Mouse (Mus musculus): ENCODE data around the gene Yif1b.

Yif1b gene

DNA sequence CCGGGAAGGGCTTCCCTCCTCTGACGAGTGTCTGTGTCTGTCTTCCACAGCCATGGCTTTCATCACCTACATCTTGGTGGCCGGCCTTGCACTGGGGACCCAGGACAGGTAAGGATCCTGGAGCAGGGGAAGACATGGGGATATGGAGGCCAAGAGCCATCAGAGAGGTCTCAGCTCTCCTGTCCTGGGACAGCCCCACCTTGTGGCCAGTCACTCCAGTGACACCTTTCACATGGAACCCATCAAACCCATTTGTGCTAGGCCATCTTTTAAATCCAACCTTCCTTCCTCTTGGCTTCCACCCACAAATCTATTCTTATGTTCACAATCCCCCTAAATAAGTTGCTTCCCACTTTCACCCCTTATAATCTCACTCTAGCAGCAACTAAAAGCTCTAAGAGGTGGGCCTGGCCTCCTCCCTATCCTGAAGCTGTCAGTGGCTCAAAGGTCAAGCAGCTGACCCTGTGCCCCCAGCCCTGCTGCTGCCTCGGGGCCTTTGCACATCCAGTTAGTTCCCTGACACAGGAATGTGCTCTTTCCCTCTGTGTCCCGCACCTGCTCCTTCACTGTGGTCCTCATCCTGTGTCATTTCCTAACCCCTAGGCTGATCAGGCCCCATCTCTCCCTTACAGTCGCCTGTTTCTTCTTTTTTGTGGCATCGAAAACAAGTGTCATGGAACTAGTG, 6.7 kb downstream of the Yif1b start:
- DNase-seq (ENCODE audit: low read depth, low spot score), result no peak

DNA sequence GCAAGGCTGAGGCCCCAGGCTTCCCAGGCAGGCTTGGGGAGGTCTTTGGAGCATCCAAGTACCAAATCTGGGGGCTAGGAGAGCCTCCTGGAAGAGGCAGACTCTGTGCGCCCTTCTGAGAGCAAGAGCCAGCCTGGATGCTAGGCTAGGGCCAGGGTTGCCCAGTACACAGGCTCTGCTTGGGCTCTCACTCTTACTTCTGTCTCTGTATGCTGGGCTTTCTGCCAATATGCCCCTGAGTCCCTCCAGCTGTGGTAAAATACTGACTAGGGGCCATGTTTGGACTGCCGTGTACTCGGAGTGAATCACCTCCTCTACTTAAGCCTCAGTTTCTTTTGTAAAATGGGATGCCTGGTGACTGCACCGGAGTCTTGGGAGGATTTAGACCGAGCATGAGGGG, 7.9 kb downstream of the Yif1b start:
- no peak for DNase-seq (ENCODE audit: low read depth, low spot score)

DNA sequence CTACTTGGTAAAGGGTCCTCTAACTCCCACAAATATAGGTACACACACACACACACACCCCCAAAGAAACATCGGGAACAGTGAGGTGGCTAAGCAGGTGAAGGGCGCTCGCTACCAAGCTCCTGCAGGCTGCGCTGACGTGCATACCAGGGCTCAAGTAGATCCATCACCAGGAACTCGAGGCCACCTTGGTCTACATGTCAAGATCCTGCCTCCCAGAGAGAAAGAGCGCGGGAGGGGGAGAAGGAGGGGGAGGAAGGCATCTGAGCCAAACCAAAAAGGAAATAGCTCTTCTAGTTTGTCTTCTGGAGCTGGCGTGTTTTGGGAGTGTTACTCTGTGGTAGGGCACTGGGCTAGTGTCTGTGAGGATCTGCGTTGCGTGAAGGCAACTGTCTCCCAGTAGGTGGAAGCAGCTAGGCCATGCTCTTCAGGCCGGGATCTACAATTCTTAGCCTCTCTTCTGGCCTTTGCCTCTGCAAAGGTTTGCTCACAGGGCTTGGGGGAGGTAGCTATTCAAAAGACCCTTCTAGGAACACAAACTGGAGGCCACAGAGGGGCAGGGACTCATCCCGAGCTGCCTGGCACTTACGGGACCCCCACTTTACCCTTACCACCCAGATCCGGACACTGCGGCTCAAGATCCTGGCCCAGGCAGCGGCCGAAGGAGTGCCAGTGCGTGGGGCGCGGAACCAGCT, 8.6 kb downstream of the Yif1b start:
- DNase-seq (ENCODE audit: low read depth, low spot score), result no peak

DNA sequence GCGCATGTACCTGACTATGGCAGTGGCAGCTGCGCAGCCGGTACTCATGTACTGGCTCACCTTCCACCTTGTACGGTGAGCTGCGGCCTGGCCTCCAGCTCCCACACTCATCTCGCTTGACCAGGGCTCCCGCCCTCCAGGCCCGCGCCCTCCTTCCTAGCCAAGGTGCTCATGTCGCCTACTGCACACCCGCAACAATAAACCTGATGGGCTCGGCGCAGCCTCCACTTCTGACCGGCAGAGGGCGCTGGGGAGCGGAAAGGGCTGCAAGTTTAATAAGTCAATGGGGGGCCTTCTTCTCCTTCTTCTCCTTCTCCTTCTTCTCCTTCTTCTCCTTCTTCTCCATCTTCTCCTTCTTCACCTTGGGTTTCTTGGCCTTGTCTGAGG, 9.2 kb downstream of the Yif1b start:
- peak; percentile 44 for DNase-seq (ENCODE audit: low read depth, low spot score)

DNA sequence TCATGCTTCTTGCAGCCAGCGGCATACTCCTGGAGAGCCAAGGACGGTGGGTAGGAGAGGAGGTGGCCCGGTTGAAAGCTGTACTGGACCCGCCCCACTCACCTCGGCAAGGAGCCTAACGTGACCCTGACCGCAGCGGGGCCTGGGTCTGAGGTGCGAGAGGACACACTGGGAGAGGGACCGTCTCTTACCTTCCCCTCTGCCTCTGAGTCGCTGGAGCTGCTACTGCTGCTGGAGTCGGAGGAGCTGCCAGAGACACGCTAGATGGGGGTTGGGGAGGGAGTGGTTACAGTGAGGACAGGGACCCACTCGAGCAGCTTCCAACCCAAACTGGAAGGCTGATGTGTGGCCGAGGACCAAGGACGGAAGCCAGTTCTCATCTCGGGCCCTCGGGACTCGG, 9.6 kb downstream of the Yif1b start:
- no peak for DNase-seq (ENCODE audit: low read depth, low spot score)

DNA sequence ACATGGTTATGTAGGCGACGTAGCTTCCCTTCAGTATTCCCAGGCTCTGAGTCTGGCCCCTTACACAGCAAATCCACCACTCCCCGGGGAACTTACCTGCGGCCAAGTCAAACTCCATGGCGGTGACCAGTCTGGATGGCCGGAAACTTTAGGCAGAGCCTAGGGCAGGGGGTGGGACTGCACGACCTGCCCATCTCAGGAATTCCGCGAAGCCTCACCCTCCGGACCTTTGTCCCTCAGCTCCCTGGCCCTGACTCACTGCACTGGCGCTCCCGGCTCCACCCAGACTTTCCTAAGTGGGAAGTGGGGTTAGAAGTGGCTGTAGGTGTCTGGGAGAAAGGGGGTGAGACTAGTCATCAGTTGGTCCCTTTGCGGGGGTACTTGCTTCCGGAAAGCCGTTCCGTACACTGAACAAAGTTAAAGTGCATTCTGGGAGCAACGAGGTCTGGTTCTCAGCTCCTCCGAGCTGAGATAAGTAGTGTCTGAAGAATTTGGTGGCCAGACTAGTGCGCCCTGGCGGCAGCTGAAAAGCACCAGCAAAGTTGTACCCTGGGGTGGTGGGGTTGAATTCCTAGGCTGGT, 10.2 kb downstream of the Yif1b start, which contains the start of gene 2200002D01Rik:
Gene 2200002D01Rik (minus strand): TSS at position 206 of the 581 bp plus-strand sequence.
- no peak for DNase-seq (ENCODE audit: low read depth, low spot score)

DNA sequence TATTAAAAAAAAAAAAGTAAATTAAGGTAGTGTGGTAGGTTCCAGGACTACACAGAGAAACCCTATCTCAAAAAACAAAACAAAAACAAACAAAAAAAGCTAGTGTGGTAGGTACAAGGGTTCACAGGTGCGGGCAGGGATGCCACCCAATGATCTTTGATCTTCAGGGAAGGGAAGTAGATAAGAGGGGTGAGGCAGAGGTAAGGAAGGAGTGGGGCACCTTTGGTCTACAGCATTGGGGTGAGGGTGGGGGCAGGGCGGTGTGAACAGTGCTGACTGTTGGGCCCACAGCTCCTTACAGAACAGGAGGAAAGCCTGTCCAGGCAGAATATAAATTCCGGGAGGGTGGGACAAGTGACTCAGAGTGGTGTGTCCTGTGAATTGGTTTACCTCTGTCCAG, 13.0 kb downstream of the Yif1b start:
- no peak for DNase-seq (ENCODE audit: low read depth, low spot score)

DNA sequence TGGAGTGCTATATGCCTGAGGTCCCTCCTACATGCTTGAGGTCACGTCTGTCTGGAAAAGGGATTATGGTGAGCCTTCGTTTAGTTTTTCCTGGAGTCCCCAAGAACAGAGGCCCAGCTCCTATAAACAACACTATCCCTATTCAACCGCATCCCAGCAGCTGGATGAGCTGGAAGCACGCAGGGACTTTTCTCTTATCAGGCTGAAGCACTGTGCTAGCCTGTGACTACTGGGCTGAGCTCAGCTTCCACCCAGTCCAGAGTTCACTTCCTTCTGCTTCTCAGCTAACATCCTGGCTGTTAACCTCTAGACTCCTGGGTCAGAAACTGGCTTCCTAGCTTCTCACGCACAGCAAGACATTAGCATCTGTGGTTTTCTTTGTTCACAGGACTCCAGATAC, 15.7 kb downstream of the Yif1b start:
- DNase-seq (ENCODE audit: low read depth, low spot score), result no peak

DNA sequence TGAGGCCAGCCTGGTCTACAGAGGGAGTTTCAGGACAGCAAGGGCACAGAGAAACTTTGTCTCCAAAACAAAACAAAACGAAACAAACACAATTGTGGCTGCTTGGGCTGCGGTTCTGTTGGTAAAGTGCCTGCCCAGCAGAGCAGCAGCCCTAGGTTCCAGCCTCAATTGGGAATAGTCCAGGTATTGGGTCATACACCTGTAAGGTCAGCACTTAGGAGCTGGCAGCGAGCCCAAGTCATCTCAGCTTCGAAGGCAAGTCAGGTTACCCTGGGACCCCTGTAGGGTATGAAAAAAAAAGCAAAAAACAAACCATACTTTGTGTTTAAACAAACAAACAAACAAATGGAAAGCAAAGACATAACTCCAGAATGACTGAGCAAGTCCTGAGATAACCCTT, 17.7 kb downstream of the Yif1b start:
- DNase-seq (ENCODE audit: low read depth, low spot score), result no peak

DNA sequence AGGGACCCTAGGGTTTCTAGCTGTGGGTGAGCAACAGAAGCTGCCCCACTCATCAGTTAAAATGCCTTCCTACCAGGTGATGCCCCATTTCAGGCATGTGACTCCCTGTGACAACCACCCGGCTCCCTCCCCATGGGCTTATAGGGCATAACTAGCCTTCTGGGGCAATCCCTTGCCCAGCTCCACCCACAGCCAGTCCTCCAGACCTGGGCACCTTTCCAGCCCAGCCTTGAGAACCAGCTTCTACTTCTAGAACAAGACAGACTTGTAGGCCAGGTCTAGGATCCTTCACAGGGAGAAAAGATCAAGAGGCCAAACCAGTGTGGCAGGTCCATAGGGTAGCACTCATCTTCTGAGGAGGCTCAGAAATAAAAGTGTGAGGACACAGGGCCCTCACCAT, 19.2 kb downstream of the Yif1b start:
- DNase-seq (ENCODE audit: low read depth, low spot score), result no peak

DNA sequence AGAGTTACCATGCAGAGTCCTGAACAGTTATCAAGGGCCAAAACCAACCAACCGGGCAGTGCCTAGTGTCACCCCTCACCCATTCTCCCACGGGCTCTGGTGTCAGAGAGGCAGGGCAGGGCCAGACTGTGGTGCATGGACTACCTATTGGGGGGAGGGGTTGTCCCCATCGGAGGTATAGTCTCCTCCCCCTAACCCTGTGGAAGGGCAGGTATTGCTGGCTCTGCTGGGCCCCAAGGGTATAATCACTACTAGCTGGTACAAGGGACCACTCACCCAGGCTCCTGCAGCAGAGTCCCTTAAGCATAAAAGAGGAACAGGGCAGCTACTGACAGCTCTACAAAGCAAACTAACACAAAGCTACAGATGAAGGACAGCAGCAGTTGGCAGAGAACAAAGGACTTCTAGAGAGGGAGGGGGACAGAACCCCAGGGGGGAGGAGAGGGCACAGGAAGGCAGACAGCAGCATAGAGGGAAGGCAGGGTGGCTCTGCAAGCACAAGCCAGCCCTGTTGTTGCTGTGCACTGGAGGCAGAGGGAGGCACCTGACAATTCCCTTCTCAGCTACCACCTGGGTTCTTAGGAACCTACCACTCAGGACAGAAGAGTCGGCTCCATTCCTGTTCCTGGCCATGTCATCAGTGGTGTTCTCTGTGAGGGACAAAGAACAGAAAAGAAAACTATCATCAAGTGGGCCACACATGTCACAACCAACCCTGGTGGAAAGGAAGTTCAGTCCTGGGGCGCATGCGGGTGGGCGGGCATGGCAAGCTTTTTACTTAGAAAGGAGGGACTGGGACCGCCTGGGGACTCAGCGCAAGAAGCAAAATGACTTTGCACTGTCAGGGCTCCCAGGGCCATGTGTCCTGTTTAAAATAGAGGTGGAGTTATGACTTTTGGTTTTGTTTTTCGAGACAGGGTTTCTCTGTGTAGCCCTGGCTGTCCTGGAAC, 21.9 kb downstream of the Yif1b start:
- DNase-seq (ENCODE audit: low read depth, low spot score), result no peak

DNA sequence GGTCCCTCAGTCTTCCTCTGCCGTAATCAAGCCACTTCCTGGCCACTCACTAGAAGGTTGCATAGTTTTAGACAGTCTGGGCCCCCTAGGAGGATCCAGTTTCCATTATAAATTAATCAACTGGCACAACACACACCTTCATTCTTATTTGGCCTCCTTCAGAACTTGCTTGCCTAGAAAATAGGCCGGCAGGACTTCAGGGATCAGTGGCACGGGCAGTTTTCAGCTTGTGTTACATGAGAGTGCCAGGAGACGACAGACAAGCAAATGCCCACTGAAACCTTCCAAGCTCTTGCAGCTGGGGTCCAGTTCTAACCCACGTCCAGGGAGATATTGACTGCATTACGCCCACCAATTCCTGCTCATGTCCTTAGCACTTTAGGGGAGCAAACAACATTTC, 24.0 kb downstream of the Yif1b start:
- DNase-seq (ENCODE audit: low read depth, low spot score), result no peak

DNA sequence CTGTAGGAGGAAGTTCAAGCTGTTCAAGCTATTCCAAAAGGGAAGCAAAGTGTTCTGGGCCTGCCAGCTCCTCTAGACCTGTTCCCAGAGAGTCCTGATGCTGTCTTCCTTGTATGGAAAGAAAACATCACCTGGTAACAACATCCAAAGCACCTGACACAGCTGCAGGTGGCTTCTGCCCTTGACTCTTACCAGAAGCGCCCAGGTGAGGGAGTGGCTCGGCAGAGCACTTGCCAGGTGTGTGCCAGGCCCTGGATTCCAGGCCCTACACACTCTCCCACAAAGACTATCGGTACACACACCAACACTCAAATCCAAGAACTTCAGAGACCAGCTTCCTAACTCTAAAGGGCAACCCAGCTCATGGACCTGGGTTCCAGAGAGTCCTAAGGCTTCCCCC, 25.7 kb downstream of the Yif1b start:
- no peak for DNase-seq (ENCODE audit: low read depth, low spot score)

DNA sequence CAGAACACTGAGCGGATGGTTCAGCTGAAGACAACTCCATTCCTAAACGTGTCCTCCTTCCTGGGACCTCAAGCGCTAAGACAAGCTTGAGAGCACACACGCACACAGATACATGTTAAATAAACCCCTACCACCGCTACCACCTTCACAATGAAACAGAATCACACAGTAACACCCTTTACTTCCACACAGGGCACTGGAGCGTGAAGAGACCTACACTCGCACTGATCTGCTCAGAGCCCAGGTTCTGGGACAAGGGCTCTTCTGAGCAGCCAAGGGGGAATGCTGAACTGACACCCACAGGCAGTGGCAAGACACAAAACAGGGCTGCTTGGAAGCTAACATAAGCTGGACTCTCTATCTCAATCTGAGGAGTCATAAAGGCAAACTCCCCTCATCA, 27.5 kb downstream of the Yif1b start:
- DNase-seq (ENCODE audit: low read depth, low spot score), result no peak

DNA sequence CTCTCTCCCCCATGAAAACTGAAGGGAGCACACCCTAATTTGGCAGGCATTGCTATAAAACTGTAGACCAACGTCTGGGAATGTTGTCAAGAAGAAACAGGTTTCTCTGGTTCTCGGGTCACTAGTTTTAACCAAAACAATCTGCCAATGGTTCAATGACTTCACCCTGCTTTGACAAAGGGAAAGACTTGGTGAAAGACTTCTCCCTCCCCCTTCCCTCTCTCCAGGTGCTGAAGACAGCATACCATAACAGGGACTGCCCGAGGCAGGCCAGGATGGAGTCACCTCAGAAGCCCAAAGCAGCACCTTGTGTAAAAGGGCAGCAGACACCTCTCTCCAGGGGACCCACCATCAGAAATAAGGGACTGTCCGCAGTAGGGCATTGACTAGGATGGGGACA, 28.8 kb downstream of the Yif1b start:
- DNase-seq (ENCODE audit: low read depth, low spot score), result no peak

DNA sequence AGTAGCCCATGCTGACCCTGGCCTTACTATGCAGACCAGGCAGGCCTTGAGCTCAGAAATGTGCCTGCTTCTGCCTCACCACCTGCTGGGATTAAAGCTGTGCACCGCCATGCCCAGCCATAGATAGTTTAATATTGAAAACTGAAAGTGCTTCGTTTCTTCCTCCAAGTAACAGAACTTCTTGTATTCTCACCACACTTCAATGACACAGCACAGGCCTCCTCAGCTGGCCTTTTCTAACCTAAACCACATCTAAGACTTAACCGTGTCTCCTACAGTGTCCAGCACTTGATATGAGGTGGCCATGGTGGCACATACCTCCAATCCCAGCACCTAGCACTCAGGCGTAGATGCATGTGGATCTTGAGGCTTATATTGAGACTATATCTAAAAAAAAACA, 32.3 kb downstream of the Yif1b start:
- no peak for DNase-seq (ENCODE audit: low read depth, low spot score)

DNA sequence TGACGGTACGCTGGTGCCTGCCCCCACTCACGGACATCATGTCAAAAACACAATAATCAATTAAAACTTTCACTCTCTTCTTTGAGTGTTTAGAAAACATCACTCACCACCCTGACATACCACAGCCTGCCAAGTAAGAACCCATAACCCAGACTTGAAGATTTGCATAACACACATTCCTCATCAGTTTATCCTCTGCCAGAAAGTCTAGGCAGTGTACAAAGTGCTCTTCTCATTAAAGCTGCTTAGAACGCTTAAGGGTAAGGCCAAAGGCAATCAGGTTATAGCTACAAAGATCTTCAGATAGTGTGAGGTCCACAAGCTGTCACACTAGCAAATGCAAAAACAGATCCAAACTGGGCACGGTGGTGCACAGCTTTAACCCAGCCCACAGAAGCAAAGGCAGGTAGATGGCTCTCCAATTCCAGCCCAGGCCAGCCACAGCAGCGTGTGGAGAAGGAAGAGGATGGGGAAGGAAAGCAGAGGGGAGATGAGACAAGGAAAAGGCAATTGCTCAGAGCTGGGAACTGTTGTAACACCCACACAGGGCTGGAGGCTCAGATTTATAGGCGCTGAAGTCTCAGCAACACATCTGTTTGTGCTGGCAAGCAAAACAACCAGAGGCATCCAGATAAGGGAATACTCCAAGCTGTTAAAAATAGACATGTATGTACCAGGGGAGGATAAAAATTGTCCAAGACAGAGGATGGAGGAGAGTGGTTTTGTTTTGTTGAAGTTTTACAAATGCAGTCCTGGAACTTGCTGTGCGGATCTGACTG, 33.7 kb downstream of the Yif1b start:
- no peak for DNase-seq (ENCODE audit: low read depth, low spot score)

DNA sequence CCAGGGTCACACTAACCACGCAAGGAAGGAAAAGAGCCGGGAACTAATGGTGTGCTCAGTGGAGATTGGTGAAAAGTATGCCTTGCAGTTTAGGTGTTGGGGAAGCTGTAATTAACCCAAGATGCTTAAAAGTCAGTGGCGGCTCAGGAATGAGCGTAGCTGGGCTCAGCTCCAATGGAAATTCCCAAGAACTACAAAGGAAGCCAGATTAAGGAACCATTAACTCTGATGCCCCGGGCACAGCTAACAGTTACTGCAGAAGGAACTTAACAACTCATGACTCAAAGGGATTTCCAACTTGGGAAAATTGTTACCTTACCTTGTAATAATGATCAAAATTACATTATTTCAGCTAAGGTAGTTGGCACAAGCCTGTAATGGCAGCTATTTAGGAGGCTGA, 38.6 kb downstream of the Yif1b start:
- no peak for DNase-seq (ENCODE audit: low read depth, low spot score)

DNA sequence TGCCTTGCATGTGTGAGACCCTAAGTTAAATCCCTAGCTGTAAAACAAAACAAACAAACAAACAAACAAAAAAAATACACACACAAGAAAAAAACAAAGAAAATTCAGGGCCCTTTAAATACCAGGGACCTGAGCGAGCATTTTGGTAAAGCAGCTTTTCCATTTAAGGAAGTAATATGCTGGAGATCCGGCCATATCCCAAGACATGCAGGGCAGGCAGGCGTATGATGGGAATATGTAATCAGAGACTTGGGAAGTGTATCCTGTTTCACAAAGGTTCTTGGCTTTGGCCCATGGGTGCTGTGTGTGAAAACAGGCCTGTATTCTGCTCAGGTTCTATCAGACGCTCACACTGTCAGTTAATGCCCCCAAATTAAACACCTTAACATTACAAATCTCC, 39.4 kb downstream of the Yif1b start:
- no peak for DNase-seq (ENCODE audit: low read depth, low spot score)

DNA sequence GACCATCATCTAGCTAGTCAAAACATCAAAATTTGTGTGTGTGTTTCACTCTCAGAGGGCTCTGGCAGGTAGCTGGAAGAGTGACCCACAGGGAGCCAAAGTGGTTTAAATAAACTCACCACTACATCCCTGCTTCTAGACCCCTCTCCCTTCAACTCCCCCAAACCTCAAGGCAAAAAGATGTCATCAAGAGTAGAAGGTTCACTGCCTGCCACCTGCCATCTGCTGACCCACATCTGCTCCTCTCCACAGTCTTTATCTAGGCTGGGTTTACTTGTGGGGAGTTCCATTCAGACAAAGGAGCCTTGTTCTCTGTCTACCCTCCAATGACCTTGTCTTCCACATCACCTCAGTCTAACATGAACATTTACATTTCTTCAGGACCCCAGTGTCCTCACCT, 41.1 kb downstream of the Yif1b start:
- no peak for DNase-seq (ENCODE audit: low read depth, low spot score)

DNA sequence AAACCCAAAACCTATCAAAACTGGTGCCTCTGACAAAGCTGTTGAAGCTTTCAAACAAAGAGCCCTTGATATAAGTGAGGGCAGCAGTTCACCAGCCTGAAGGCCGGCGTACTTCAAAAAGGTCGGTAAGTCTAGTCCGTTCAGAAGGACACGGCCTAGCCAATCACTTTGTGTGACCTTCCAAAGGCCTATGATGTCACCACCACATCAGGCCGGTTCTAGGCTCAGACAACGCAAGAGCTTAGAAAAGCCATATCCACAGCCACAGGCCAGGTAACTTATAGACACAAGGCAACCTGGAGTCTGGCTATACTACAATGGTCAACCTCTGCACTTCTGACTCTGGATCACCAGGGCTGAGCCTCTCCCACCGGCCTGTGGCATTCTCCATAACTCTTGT, 41.8 kb downstream of the Yif1b start:
- no peak for DNase-seq (ENCODE audit: low read depth, low spot score)

Data from retina, adult 2 months (tissue).